Mouse (Mus musculus) myocyte (in vitro differentiated cells): ENCODE results near the gene Fkrp. TPM values are rescaled to one million over a fixed set of nuclear protein-coding genes. Genes with fewer than 3 reads are reported as not detected.

Experiments used
- H3K27me3 ChIP-seq: one replicate; pipeline ENCODE4 v1.6.1; 2011; ENCODE audit not compliant: control insufficient read depth, insufficient read depth, insufficient read length
- H3K36me3 ChIP-seq: one replicate; pipeline ENCODE4 v1.6.1; 2011; ENCODE audit not compliant: control insufficient read depth, insufficient read depth
- H3K4me2 ChIP-seq: one replicate; pipeline ENCODE4 v1.6.1; 2011; ENCODE audit warnings: low read depth, control low read depth
- H3K4me3 ChIP-seq: one replicate; pipeline ENCODE4 v1.5.1; 2011; ENCODE audit warnings: mild to moderate bottlenecking, control low read depth, moderate library complexity
- H3K79me2 ChIP-seq: one replicate; pipeline ENCODE4 v1.6.1; 2011; ENCODE audit not compliant: control insufficient read depth, insufficient read depth
- H3ac ChIP-seq: one replicate; pipeline ENCODE4 v1.6.1; 2011; ENCODE audit not compliant: control insufficient read depth, insufficient read length
- CEBPB ChIP-seq: IDR thresholded peaks from 2 replicates; pipeline ENCODE4 v1.6.1; 2011; ENCODE audit warnings: mild to moderate bottlenecking, moderate library complexity; ENCODE audit not compliant: poor library complexity, insufficient read depth, severe bottlenecking
- E2F4 ChIP-seq: IDR thresholded peaks from one replicate; pipeline ENCODE4 v1.6.1; 2011; ENCODE audit warnings: mild to moderate bottlenecking, control low read depth, moderate library complexity; ENCODE audit not compliant: insufficient read depth
- MAX ChIP-seq: IDR thresholded peaks from one replicate; pipeline ENCODE4 v1.6.1; 2011; ENCODE audit warnings: low read depth, mild to moderate bottlenecking, control low read depth
- MYOD1 ChIP-seq, 3 experiments: IDR thresholded peaks; one replicate each; pipeline ENCODE4 v1.6.1; 2011; ENCODE audit warnings: control low read depth in 2 of 3, low read depth in 2 of 3, mild to moderate bottlenecking in 2 of 3, moderate library complexity in 1 of 3; ENCODE audit not compliant: insufficient read length in 2 of 3, control insufficient read depth in 1 of 3
- MYOG ChIP-seq, 3 experiments: IDR thresholded peaks; one replicate each; pipeline ENCODE4 v1.6.1; 2011; ENCODE audit warnings: control low read depth in 2 of 3, low read depth in 2 of 3, mild to moderate bottlenecking in 2 of 3; ENCODE audit not compliant: insufficient read length in 2 of 3, control insufficient read depth in 1 of 3, insufficient read depth in 1 of 3
- POLR2A ChIP-seq: IDR thresholded peaks from one replicate; pipeline ENCODE4 v1.6.1; 2011; ENCODE audit warnings: low read depth, mild to moderate bottlenecking, control low read depth, moderate library complexity; ENCODE audit not compliant: insufficient read length
- POLR2AphosphoS2 ChIP-seq: IDR thresholded peaks from one replicate; pipeline ENCODE4 v1.6.1; 2011; ENCODE audit warnings: low read depth, control low read depth; ENCODE audit not compliant: insufficient read length
- REST ChIP-seq: IDR thresholded peaks from one replicate; pipeline ENCODE4 v1.6.1; 2011; ENCODE audit warnings: mild to moderate bottlenecking, control low read depth, moderate library complexity; ENCODE audit not compliant: insufficient read depth, insufficient read length
- SRF ChIP-seq: IDR thresholded peaks from one replicate; pipeline ENCODE4 v1.6.1; 2011; ENCODE audit warnings: low read depth; ENCODE audit not compliant: control insufficient read depth, insufficient read length
- TCF12 ChIP-seq: IDR thresholded peaks from one replicate; pipeline ENCODE4 v1.6.1; 2011; ENCODE audit warnings: mild to moderate bottlenecking, control low read depth; ENCODE audit not compliant: poor library complexity, insufficient read depth, severe bottlenecking
- TCF3 ChIP-seq: IDR thresholded peaks from one replicate; pipeline ENCODE4 v1.6.1; 2011; ENCODE audit warnings: low read depth, control low read depth; ENCODE audit not compliant: insufficient read length
- USF1 ChIP-seq: IDR thresholded peaks from one replicate; pipeline ENCODE4 v1.6.1; 2011; ENCODE audit warnings: low read depth, mild to moderate bottlenecking, control low read depth, moderate library complexity
- polyA plus RNA-seq: library from polyadenylated mRNA; unstranded; fragments of >200 nt; fragmentation: generic; extraction: Trizol; gene quantifications from one replicate; pipeline ENCODE4 v1.2.1, GENCODE M21; 2012; ENCODE audit warnings: missing spikeins

The Fkrp gene
- polyA plus RNA-seq, 1 experiment, result 26.7 TPM

GRCm38 (mm10) chr7:16819794-16820193 is 3.3 kb upstream of the Fkrp start:
- Histone ChIP-seq H3K4me3 (no peak overlapping the region), H3K79me2 (peaks cover 71% of the 10 kb centered on the region), H3K27me3 (no peaks in the 10 kb centered on the region), H3ac (no peak overlapping the region), H3K4me2 (no peak overlapping the region), H3K36me3 (no peaks in the 10 kb centered on the region)
- TF ChIP-seq POLR2A (no peak), REST (no peak), TCF3 (no peak), CEBPB (no peak), TCF12 (no peak), E2F4 (no peak), POLR2AphosphoS2 (no peak), USF1 (no peak), SRF (no peak), MYOD1 (IDR thresholded peaks at IDR 0.05; ENCODE audit: control insufficient read depth in 1 of 3, insufficient read length in 2 of 3, low read depth in 2 of 3) (no peak), MYOG (IDR thresholded peaks at IDR 0.05; ENCODE audit: control insufficient read depth in 1 of 3, insufficient read depth in 1 of 3, insufficient read length in 2 of 3, low read depth in 2 of 3) (no peak)

- H3K79me2 ChIP-seq, result peaks cover 65% of the 10 kb centered on the region
- peak overlapping the region; percentile 99 for H3ac ChIP-seq
- no peak for TF ChIP-seq POLR2A
- TF ChIP-seq MAX, result no peak
- no peak for TF ChIP-seq MYOD1 (IDR thresholded peaks at IDR 0.05; ENCODE audit: control insufficient read depth in 1 of 3, insufficient read length in 2 of 3, low read depth in 2 of 3)
- no peak for TF ChIP-seq CEBPB
- no peak for TF ChIP-seq TCF12
- TF ChIP-seq POLR2AphosphoS2, result no peak
- no peak for TF ChIP-seq REST
- TF ChIP-seq MYOG (IDR thresholded peaks at IDR 0.05; ENCODE audit: control insufficient read depth in 1 of 3, insufficient read depth in 1 of 3, insufficient read length in 2 of 3, low read depth in 2 of 3), result no peak
- TF ChIP-seq SRF, result no peak
- no peak for TF ChIP-seq TCF3
- TF ChIP-seq E2F4, result no peak
- TF ChIP-seq USF1, result no peak
Measured at GRCm38 (mm10) chr7:16817693-16818092, 1.2 kb upstream of the Fkrp start.

GRCm38 (mm10) chr7:16816078-16816474 is 456 bp downstream of the Fkrp start:
- TF ChIP-seq POLR2A (no peak), SRF (no peak), MYOG (IDR thresholded peaks at IDR 0.05; ENCODE audit: control insufficient read depth in 1 of 3, insufficient read depth in 1 of 3, insufficient read length in 2 of 3, low read depth in 2 of 3) (no peak), POLR2AphosphoS2 (no peak), TCF12 (no peak), USF1 (no peak), MAX (no peak), E2F4 (no peak), TCF3 (no peak), MYOD1 (IDR thresholded peaks at IDR 0.05; ENCODE audit: control insufficient read depth in 1 of 3, insufficient read length in 2 of 3, low read depth in 2 of 3) (no peak), REST (no peak), CEBPB (no peak)
- peak overlapping the region; percentile 99 for H3ac ChIP-seq
- peak overlapping the region; percentile 61 for H3K4me2 ChIP-seq
- peaks cover 4% of the 10 kb centered on the region for H3K36me3 ChIP-seq
- H3K79me2 ChIP-seq, result peaks cover 49% of the 10 kb centered on the region
- peak overlapping the region; percentile 87 for H3K4me3 ChIP-seq
- H3K27me3 ChIP-seq, result no peaks in the 10 kb centered on the region

More at GRCm38 (mm10) chr7:16817693-16818092, 1.2 kb upstream of the Fkrp start:
- H3K4me3 ChIP-seq, result peak overlapping the region; percentile 87
- H3K4me2 ChIP-seq, result peak overlapping the region; percentile 86
- peaks cover 4% of the 10 kb centered on the region for H3K36me3 ChIP-seq
- no peaks in the 10 kb centered on the region for H3K27me3 ChIP-seq

GRCm38 (mm10) chr7:16815351-16815941 is 1.1 kb downstream of the Fkrp start, which contains the start of gene Strn4:
Strn4 (plus strand) TSS chr7:16815889.
- Histone ChIP-seq H3ac (peak within 1 kb of the TSS; percentile 99), H3K4me2 (peak within 1 kb of the TSS; percentile 86), H3K4me3 (peak within 1 kb of the TSS; percentile 87), H3K27me3 (no peaks in the 10 kb centered on the region), H3K36me3 (peaks cover 4% of the 10 kb centered on the region), H3K79me2 (peaks cover 43% of the 10 kb centered on the region)
- TF ChIP-seq SRF (no peak), TCF3 (no peak), CEBPB (no peak), MAX (no peak), REST (no peak), POLR2AphosphoS2 (no peak), POLR2A (no peak), TCF12 (no peak), MYOG (IDR thresholded peaks at IDR 0.05; ENCODE audit: control insufficient read depth in 1 of 3, insufficient read depth in 1 of 3, insufficient read length in 2 of 3, low read depth in 2 of 3) (no peak), E2F4 (no peak), MYOD1 (IDR thresholded peaks at IDR 0.05; ENCODE audit: control insufficient read depth in 1 of 3, insufficient read length in 2 of 3, low read depth in 2 of 3) (no peak), USF1 (no peak)

GRCm38 (mm10) chr7:16812505-16812904 is 4.0 kb downstream of the Fkrp start:
- TF ChIP-seq CEBPB, result no peak
- TF ChIP-seq REST, result no peak
- no peak for TF ChIP-seq MYOG (IDR thresholded peaks at IDR 0.05; ENCODE audit: control insufficient read depth in 1 of 3, insufficient read depth in 1 of 3, insufficient read length in 2 of 3, low read depth in 2 of 3)
- TF ChIP-seq TCF12, result no peak
- TF ChIP-seq SRF, result no peak
- TF ChIP-seq POLR2AphosphoS2, result no peak
- no peak for TF ChIP-seq POLR2A
- no peak for TF ChIP-seq E2F4
- no peak for TF ChIP-seq TCF3
- TF ChIP-seq MYOD1 (IDR thresholded peaks at IDR 0.05; ENCODE audit: control insufficient read depth in 1 of 3, insufficient read length in 2 of 3, low read depth in 2 of 3), result no peak
- TF ChIP-seq MAX, result no peak
- no peak for TF ChIP-seq USF1
- Histone ChIP-seq H3K36me3 (peaks cover 4% of the 10 kb centered on the region), H3K27me3 (no peaks in the 10 kb centered on the region), H3K4me2 (no peak overlapping the region), H3K79me2 (peaks cover 13% of the 10 kb centered on the region), H3ac (no peak overlapping the region), H3K4me3 (no peak overlapping the region)
